Mouse (Mus musculus) c-Kit-positive CD71-positive TER-119-positive erythroid progenitor cells, embryonic 14.5 days (primary cell): ENCODE measurements around the gene Cyp2ab1.

Experiments
- DNase-seq: peaks from one replicate; pipeline ENCODE4 v3.0.0-alpha.2; 2013; ENCODE audit warnings: low spot score

Cyp2ab1 gene

GRCm38 (mm10) chr16:20271339-20271738 lies 53.9 kb downstream of the Cyp2ab1 start:
- no peak for DNase-seq

- DNase-seq, result no peak
Observed at GRCm38 (mm10) chr16:20265089-20265488, 60.1 kb downstream of the Cyp2ab1 start.
